Mouse (Mus musculus) hindbrain, embryonic 16.5 days (tissue): ENCODE data around the gene Prss50. TPM values are rescaled to one million over a fixed set of nuclear protein-coding genes. Genes with fewer than 3 reads are reported as not detected.

Experiments
- ATAC-seq: fragments of 200-750 bp; cut with Nextera tagmentation; 2 replicates; pipeline ENCODE4 v1.8.0; 2017; ENCODE audit warnings: moderate TSS enrichment, moderate library complexity
- H3K27ac ChIP-seq: fragments of 300-500 bp; sonication (generic); 2 replicates; pipeline ENCODE4 v1.5.1; 2014; ENCODE audit warnings: low read depth, mild to moderate bottlenecking, control low read depth, low read length, moderate library complexity
- H3K27me3 ChIP-seq: fragments of 300-500 bp; sonication (generic); replicated peaks from 2 replicates; pipeline ENCODE4 v1.6.1; 2014; ENCODE audit warnings: low read length; ENCODE audit not compliant: control insufficient read depth, insufficient read depth
- H3K36me3 ChIP-seq: fragments of 300-500 bp; sonication (generic); 2 replicates; pipeline ENCODE4 v1.6.1; 2014; ENCODE audit warnings: mild to moderate bottlenecking, low read length, moderate library complexity, mixed read lengths; ENCODE audit not compliant: control insufficient read depth, insufficient read depth
- H3K4me1 ChIP-seq: fragments of 300-500 bp; sonication (generic); 2 replicates; pipeline ENCODE4 v1.6.1; 2014; ENCODE audit warnings: low read depth, low read length; ENCODE audit not compliant: control insufficient read depth, insufficient read depth
- H3K4me2 ChIP-seq: fragments of 300-500 bp; sonication (generic); 2 replicates; pipeline ENCODE4 v1.6.1; 2014; ENCODE audit warnings: mild to moderate bottlenecking, low read length, control low read depth, moderate library complexity
- H3K4me3 ChIP-seq: fragments of 300-500 bp; sonication (generic); 2 replicates; pipeline ENCODE4 v1.5.1; 2014; ENCODE audit warnings: mild to moderate bottlenecking, low read length, control low read depth, moderate library complexity
- H3K9ac ChIP-seq: fragments of 300-500 bp; sonication (generic); 2 replicates; pipeline ENCODE4 v1.6.1; 2014; ENCODE audit warnings: low read depth, mild to moderate bottlenecking, control low read depth, low read length, moderate library complexity
- H3K9me3 ChIP-seq: fragments of 300-500 bp; sonication (generic); 2 replicates; pipeline ENCODE4 v1.6.1; 2014; ENCODE audit warnings: mild to moderate bottlenecking, low read length, moderate library complexity; ENCODE audit not compliant: control insufficient read depth
- WGBS: fragments of 180-500 bp; shearing (Covaris S2); extraction: QIAGEN DNeasy Blood & Tissue Kit; methylation state at CpG from one replicate; pipeline ENCODE4 v1.1.7; 2014; 5-methylcytosine and 5-hydroxymethylcytosine counted together
- polyA plus RNA-seq: library from polyadenylated mRNA; unstranded; fragments of >200 nt; fragmentation: Nextera tagmentation; extraction: Ambion mirVana; gene quantifications from 2 replicates; pipeline ENCODE4 v1.2.1, GENCODE M21; 2015

The Prss50 gene
- polyA plus RNA-seq, 1 experiment from 2014 or later: 0.71 TPM

- H3K36me3 ChIP-seq: no peaks in the 10 kb centered on the region
Observed at GRCm38 (mm10) chr9:110908631-110909016, 50.9 kb downstream of the Prss50 start.

GRCm38 (mm10) chr9:110909371-110909967, 51.7 kb downstream of the Prss50 start:
- H3K36me3 ChIP-seq: no peaks in the 10 kb centered on the region
- no peaks in the 10 kb centered on the region for H3K9me3 ChIP-seq
- H3K4me1 ChIP-seq: no peaks in the 10 kb centered on the region
- WGBS: 76% methylated on average over 6 of the region's 6 CpGs
- H3K4me2 ChIP-seq: no peak overlapping the region
- H3K9ac ChIP-seq: no peak overlapping the region
- no peak overlapping the region for H3K27ac ChIP-seq
- no peak overlapping the region for H3K4me3 ChIP-seq
- ATAC-seq: no peak
- no peaks in the 10 kb centered on the region for H3K27me3 ChIP-seq

More at GRCm38 (mm10) chr9:110908631-110909016, 50.9 kb downstream of the Prss50 start:
- no peaks in the 10 kb centered on the region for H3K9me3 ChIP-seq
- no peak overlapping the region for H3K4me3 ChIP-seq
- H3K27me3 ChIP-seq: no peaks in the 10 kb centered on the region
- H3K27ac ChIP-seq: no peak overlapping the region
- no peak overlapping the region for H3K4me2 ChIP-seq
- no peaks in the 10 kb centered on the region for H3K4me1 ChIP-seq
- no peak for ATAC-seq
- 95% methylated on average over 3 of the region's 3 CpGs for WGBS
- no peak overlapping the region for H3K9ac ChIP-seq

Other genes starting within 250 kb of the Prss50 start
- gene Nradd, start 233.5 kb upstream of the Prss50 start, polyA plus RNA-seq: 25.8 and 30.1 TPM in 2 replicates
- gene Nbeal2, start 203.8 kb upstream of the Prss50 start, polyA plus RNA-seq: 3.2 and 4.8 TPM in 2 replicates
- gene Ccdc12, start 201.5 kb upstream of the Prss50 start, polyA plus RNA-seq: 88.5 and 101 TPM in 2 replicates
- 1.1 and 2.3 TPM in 2 replicates for gene Myl3, start 116.1 kb upstream of the Prss50 start, polyA plus RNA-seq
- 12.3 and 13.6 TPM in 2 replicates for gene Pth1r, start 110.8 kb upstream of the Prss50 start, polyA plus RNA-seq
- gene Prss42, start 59.8 kb upstream of the Prss50 start, polyA plus RNA-seq: not detected in 2 replicates
- not detected in 2 replicates for gene Prss44, start 44.0 kb upstream of the Prss50 start, polyA plus RNA-seq
- gene Prss43, start 31.3 kb upstream of the Prss50 start, polyA plus RNA-seq: 0.06 TPM in 1 of 2 replicates, not detected in the other
- gene Prss45, start 23.4 kb upstream of the Prss50 start, polyA plus RNA-seq: 0.12 and 0.29 TPM in 2 replicates
- not detected in 2 replicates for gene Prss46, start 13.5 kb upstream of the Prss50 start, polyA plus RNA-seq
- gene Als2cl, start 21.9 kb downstream of the Prss50 start, polyA plus RNA-seq: 2.1 and 2.7 TPM in 2 replicates
- 5.2 and 6.2 TPM in 2 replicates for gene Tmie, start 22.1 kb downstream of the Prss50 start, polyA plus RNA-seq
- not detected in 2 replicates for gene Fam240a, start 58.9 kb downstream of the Prss50 start, polyA plus RNA-seq
- 0.20 and 0.28 TPM in 2 replicates for gene Tdgf1, start 88.2 kb downstream of the Prss50 start, polyA plus RNA-seq
- 1.1 and 1.2 TPM in 2 replicates for gene Lrrc2, start 93.6 kb downstream of the Prss50 start, polyA plus RNA-seq
- not detected in 2 replicates for gene Rtp3, start 132.6 kb downstream of the Prss50 start, polyA plus RNA-seq
- gene Ltf, start 161.3 kb downstream of the Prss50 start, polyA plus RNA-seq: 1.0 and 1.3 TPM in 2 replicates
- gene Ccrl2, start 199.6 kb downstream of the Prss50 start, polyA plus RNA-seq: 0.86 and 1.2 TPM in 2 replicates